Mouse (Mus musculus): ENCODE data around the gene 9630041A04Rik. TPM values are rescaled to one million over a fixed set of nuclear protein-coding genes. Genes with fewer than 3 reads are reported as not detected.

The 9630041A04Rik gene
- polyA plus RNA-seq, 1 experiment: not detected

- no peaks in the 10 kb centered on the region for H3K36me3 ChIP-seq (ENCODE audit: control insufficient read depth, insufficient read depth, low read length)
- no peak overlapping the region for H3K27ac ChIP-seq (ENCODE audit: control insufficient read depth, insufficient read depth, low read depth, low read length)
- TF ChIP-seq CTCF (IDR thresholded peaks at IDR 0.05; ENCODE audit: control insufficient read depth, insufficient read depth, insufficient replicate concordance, low read depth, low read length) (no peak), POLR2A (IDR thresholded peaks at IDR 0.05; ENCODE audit: control insufficient read depth, low read depth, low read length) (no peak)
- no peaks in the 10 kb centered on the region for H3K27me3 ChIP-seq (ENCODE audit: control insufficient read depth, insufficient read depth, low read length)
- no peak overlapping the region for H3K4me3 ChIP-seq (ENCODE audit: control insufficient read depth, low read depth, low read length)
- H3K4me1 ChIP-seq (ENCODE audit: control insufficient read depth, insufficient read depth, low read length): no peaks in the 10 kb centered on the region
Observed at GRCm38 (mm10) chr9:101918771-101919170, 57.1 kb downstream of the 9630041A04Rik start.

- Histone ChIP-seq H3K27ac (ENCODE audit: control insufficient read depth, insufficient read depth, low read depth, low read length) (no peak overlapping the region), H3K4me1 (ENCODE audit: control insufficient read depth, insufficient read depth, low read length) (no peaks in the 10 kb centered on the region), H3K36me3 (ENCODE audit: control insufficient read depth, insufficient read depth, low read length) (no peaks in the 10 kb centered on the region), H3K4me3 (ENCODE audit: control insufficient read depth, low read depth, low read length) (no peak overlapping the region), H3K27me3 (ENCODE audit: control insufficient read depth, insufficient read depth, low read length) (no peaks in the 10 kb centered on the region)
- TF ChIP-seq POLR2A (IDR thresholded peaks at IDR 0.05; ENCODE audit: control insufficient read depth, low read depth, low read length): no peak
Observed at GRCm38 (mm10) chr9:101919324-101919723, 57.7 kb downstream of the 9630041A04Rik start.

GRCm38 (mm10) chr9:101922846-101923245, 61.2 kb downstream of the 9630041A04Rik start:
- Histone ChIP-seq H3K27me3 (ENCODE audit: control insufficient read depth, insufficient read depth, low read length) (no peaks in the 10 kb centered on the region), H3K36me3 (ENCODE audit: control insufficient read depth, insufficient read depth, low read length) (no peaks in the 10 kb centered on the region), H3K4me1 (ENCODE audit: control insufficient read depth, insufficient read depth, low read length) (no peaks in the 10 kb centered on the region), H3K27ac (ENCODE audit: control insufficient read depth, insufficient read depth, low read depth, low read length) (no peak overlapping the region), H3K4me3 (ENCODE audit: control insufficient read depth, low read depth, low read length) (no peak overlapping the region)
- no peak for TF ChIP-seq CTCF (IDR thresholded peaks at IDR 0.05; ENCODE audit: control insufficient read depth, insufficient read depth, insufficient replicate concordance, low read depth, low read length)
- TF ChIP-seq POLR2A (IDR thresholded peaks at IDR 0.05; ENCODE audit: control insufficient read depth, low read depth, low read length): no peak

- H3K4me3 ChIP-seq (ENCODE audit: control insufficient read depth, low read depth, low read length): no peak overlapping the region
- H3K27ac ChIP-seq (ENCODE audit: control insufficient read depth, insufficient read depth, low read depth, low read length): no peak overlapping the region
- no peaks in the 10 kb centered on the region for H3K27me3 ChIP-seq (ENCODE audit: control insufficient read depth, insufficient read depth, low read length)
- TF ChIP-seq CTCF (IDR thresholded peaks at IDR 0.05; ENCODE audit: control insufficient read depth, insufficient read depth, insufficient replicate concordance, low read depth, low read length) (no peak), POLR2A (IDR thresholded peaks at IDR 0.05; ENCODE audit: control insufficient read depth, low read depth, low read length) (no peak)
- no peaks in the 10 kb centered on the region for H3K36me3 ChIP-seq (ENCODE audit: control insufficient read depth, insufficient read depth, low read length)
- H3K4me1 ChIP-seq (ENCODE audit: control insufficient read depth, insufficient read depth, low read length): no peaks in the 10 kb centered on the region
Observed at GRCm38 (mm10) chr9:101924829-101925228, 63.2 kb downstream of the 9630041A04Rik start.

- no peak overlapping the region for H3K27ac ChIP-seq (ENCODE audit: control insufficient read depth, insufficient read depth, low read depth, low read length)
- no peaks in the 10 kb centered on the region for H3K36me3 ChIP-seq (ENCODE audit: control insufficient read depth, insufficient read depth, low read length)
- H3K4me3 ChIP-seq (ENCODE audit: control insufficient read depth, low read depth, low read length): no peak overlapping the region
- no peaks in the 10 kb centered on the region for H3K27me3 ChIP-seq (ENCODE audit: control insufficient read depth, insufficient read depth, low read length)
- TF ChIP-seq CTCF (IDR thresholded peaks at IDR 0.05; ENCODE audit: control insufficient read depth, insufficient read depth, insufficient replicate concordance, low read depth, low read length) (no peak), POLR2A (IDR thresholded peaks at IDR 0.05; ENCODE audit: control insufficient read depth, low read depth, low read length) (no peak)
- no peaks in the 10 kb centered on the region for H3K4me1 ChIP-seq (ENCODE audit: control insufficient read depth, insufficient read depth, low read length)
Observed at GRCm38 (mm10) chr9:101933946-101934573, 72.4 kb downstream of the 9630041A04Rik start.

GRCm38 (mm10) chr9:101934887-101935286, 73.2 kb downstream of the 9630041A04Rik start:
- Histone ChIP-seq H3K4me3 (ENCODE audit: control insufficient read depth, low read depth, low read length) (no peak overlapping the region), H3K27me3 (ENCODE audit: control insufficient read depth, insufficient read depth, low read length) (no peaks in the 10 kb centered on the region), H3K27ac (ENCODE audit: control insufficient read depth, insufficient read depth, low read depth, low read length) (no peak overlapping the region), H3K4me1 (ENCODE audit: control insufficient read depth, insufficient read depth, low read length) (no peaks in the 10 kb centered on the region), H3K36me3 (ENCODE audit: control insufficient read depth, insufficient read depth, low read length) (no peaks in the 10 kb centered on the region)
- TF ChIP-seq CTCF (IDR thresholded peaks at IDR 0.05; ENCODE audit: control insufficient read depth, insufficient read depth, insufficient replicate concordance, low read depth, low read length): no peak
- TF ChIP-seq POLR2A (IDR thresholded peaks at IDR 0.05; ENCODE audit: control insufficient read depth, low read depth, low read length): no peak

GRCm38 (mm10) chr9:101938066-101938465, 76.4 kb downstream of the 9630041A04Rik start:
- TF ChIP-seq CTCF (IDR thresholded peaks at IDR 0.05; ENCODE audit: control insufficient read depth, insufficient read depth, insufficient replicate concordance, low read depth, low read length): no peak
- no peak for TF ChIP-seq POLR2A (IDR thresholded peaks at IDR 0.05; ENCODE audit: control insufficient read depth, low read depth, low read length)
- Histone ChIP-seq H3K36me3 (ENCODE audit: control insufficient read depth, insufficient read depth, low read length) (no peaks in the 10 kb centered on the region), H3K27me3 (ENCODE audit: control insufficient read depth, insufficient read depth, low read length) (no peaks in the 10 kb centered on the region), H3K4me1 (ENCODE audit: control insufficient read depth, insufficient read depth, low read length) (no peaks in the 10 kb centered on the region), H3K4me3 (ENCODE audit: control insufficient read depth, low read depth, low read length) (no peak overlapping the region), H3K27ac (ENCODE audit: control insufficient read depth, insufficient read depth, low read depth, low read length) (no peak overlapping the region)

GRCm38 (mm10) chr9:101939006-101939405, 77.4 kb downstream of the 9630041A04Rik start:
- no peaks in the 10 kb centered on the region for H3K4me1 ChIP-seq (ENCODE audit: control insufficient read depth, insufficient read depth, low read length)
- no peak overlapping the region for H3K4me3 ChIP-seq (ENCODE audit: control insufficient read depth, low read depth, low read length)
- TF ChIP-seq POLR2A (IDR thresholded peaks at IDR 0.05; ENCODE audit: control insufficient read depth, low read depth, low read length) (no peak), CTCF (IDR thresholded peaks at IDR 0.05; ENCODE audit: control insufficient read depth, insufficient read depth, insufficient replicate concordance, low read depth, low read length) (no peak)
- no peaks in the 10 kb centered on the region for H3K27me3 ChIP-seq (ENCODE audit: control insufficient read depth, insufficient read depth, low read length)
- no peak overlapping the region for H3K27ac ChIP-seq (ENCODE audit: control insufficient read depth, insufficient read depth, low read depth, low read length)
- H3K36me3 ChIP-seq (ENCODE audit: control insufficient read depth, insufficient read depth, low read length): no peaks in the 10 kb centered on the region
